Mouse (Mus musculus): ENCODE results near the gene Igf2bp3.

GRCm38 (mm10) chr6:49094968-49095367 is 119.8 kb downstream of the Igf2bp3 start:
- TF ChIP-seq CTCF (IDR thresholded peaks at IDR 0.05; ENCODE audit: borderline replicate concordance, insufficient read depth, low read length) = no peak
- no peak for TF ChIP-seq POLR2A (IDR thresholded peaks at IDR 0.05; ENCODE audit: low read depth, low read length)

All from embryonic fibroblast, embryonic 13.5 days (primary cell).